Mouse (Mus musculus) thymus, adult 2 months (tissue): ENCODE results near the gene Cmtm1.

Experiments
- CTCF ChIP-seq: fragments of 200-500 bp; IDR thresholded peaks from 2 replicates; pipeline ENCODE4 v1.5.1; 2012; ENCODE audit warnings: mild to moderate bottlenecking, control low read depth, low read length, moderate library complexity, borderline replicate concordance; ENCODE audit not compliant: control insufficient read depth, poor library complexity, insufficient read depth; ENCODE audit errors: extremely low read depth
- POLR2A ChIP-seq: fragments of 200-500 bp; IDR thresholded peaks from 2 replicates; pipeline ENCODE4 v1.6.1; 2012; ENCODE audit warnings: mild to moderate bottlenecking, low read length, control low read depth, moderate library complexity; ENCODE audit not compliant: control insufficient read depth, poor library complexity, insufficient read depth; ENCODE audit errors: extremely low read depth

GRCm38 (mm10) chr8:104334196-104334595, 24.3 kb upstream of the Cmtm1 start:
- no peak for TF ChIP-seq CTCF
- no peak for TF ChIP-seq POLR2A
